Mouse (Mus musculus): ENCODE results near the gene Gas6. TPM values are rescaled to one million over a fixed set of nuclear protein-coding genes. Genes with fewer than 3 reads are reported as not detected.

Gene Gas6
- total RNA-seq, 2 experiments from 2014 or later = 115 to 126 TPM

- intact Hi-C loops (cut with DNase I) = no loop called here
- DNase-seq (ENCODE audit: low spot score in 2 of 2) = peak in 1 of 2 experiments; percentile 5
Observed at GRCm38 (mm10) chr8:13430412-13430811, 63.9 kb downstream of the Gas6 start.

- DNase-seq (ENCODE audit: low spot score in 2 of 2) = no peak
- intact Hi-C loops (cut with DNase I) = no loop called here
Observed at GRCm38 (mm10) chr8:13428156-13428555, 66.1 kb downstream of the Gas6 start.

DNA sequence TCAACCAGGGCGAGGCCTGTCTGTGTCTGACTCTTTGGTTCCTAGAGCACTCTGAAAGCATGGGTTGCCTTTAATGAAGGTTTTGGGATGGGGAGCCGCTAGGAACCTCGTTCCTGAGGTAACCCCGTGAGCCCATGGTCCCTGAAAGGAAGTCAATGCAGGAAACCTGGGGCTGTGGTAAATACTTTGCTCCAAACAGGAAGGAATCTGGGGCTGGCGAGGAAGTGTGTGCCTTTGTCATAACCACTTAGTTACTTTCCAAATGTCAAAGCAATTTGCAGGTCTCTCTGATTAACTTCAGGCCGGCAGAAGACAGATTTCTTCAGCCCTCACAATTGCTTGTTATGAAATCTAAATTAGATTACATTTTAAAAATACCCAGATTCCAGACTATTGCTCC, 66.9 kb downstream of the Gas6 start:
- intact Hi-C loops (cut with DNase I) = no loop called here
- DNase-seq (ENCODE audit: low spot score in 2 of 2) = no peak

- intact Hi-C loops (cut with DNase I) = no loop called here
Observed at GRCm38 (mm10) chr8:13420970-13421369, 73.3 kb downstream of the Gas6 start.

DNA sequence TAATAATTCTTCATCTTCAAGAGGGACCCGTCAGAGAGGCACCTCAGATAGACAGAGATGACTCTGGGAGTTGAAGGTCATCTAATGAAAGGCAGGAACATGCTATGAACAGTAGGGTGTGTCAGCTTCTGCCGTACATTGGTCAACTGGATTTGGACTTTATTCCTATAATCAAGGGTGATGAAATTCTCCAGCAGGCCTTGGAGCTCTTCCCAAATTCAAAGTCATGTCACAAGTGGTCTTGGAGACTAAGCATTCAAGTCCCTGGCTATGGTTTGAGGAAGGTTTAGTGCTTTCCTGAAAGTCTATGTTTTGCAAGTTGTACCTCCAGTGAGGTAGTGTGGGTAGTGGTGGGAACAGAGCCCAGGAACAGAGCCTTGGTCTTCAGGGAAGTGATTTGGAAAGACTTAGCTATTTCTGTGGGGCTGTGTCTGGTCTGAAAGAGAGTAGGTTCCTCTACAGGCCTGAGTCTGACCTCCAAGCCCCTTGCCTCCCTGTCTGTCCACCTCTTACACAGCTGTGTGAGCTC, 75.1 kb downstream of the Gas6 start:
- intact Hi-C loops (cut with DNase I) = no loop called here
- no peak for DNase-seq (ENCODE audit: low spot score in 2 of 2)

More at GRCm38 (mm10) chr8:13420970-13421369, 73.3 kb downstream of the Gas6 start:
- DNase-seq (ENCODE audit: low spot score in 2 of 2) = peak; percentile 26 to 52

DNA sequence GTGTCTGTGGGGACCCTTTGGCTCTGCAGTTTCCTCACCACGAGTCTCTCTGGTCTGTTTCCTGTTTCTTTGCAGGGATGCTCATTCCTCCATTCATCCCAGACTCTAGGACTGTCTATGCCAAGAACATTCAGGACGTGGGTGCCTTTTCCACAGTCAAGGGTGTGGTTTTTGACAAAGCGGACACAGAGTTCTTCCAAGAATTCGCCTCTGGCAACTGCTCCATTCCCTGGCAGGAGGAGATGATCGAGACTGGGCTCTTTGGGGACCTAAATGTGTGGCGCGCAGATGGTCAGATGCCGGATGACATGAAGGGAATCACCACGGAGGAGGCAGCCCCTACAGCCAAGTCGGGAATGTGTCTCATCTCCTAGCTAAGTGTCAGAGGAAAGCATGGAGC, 78.4 kb downstream of the Gas6 start:
- intact Hi-C loops (cut with DNase I) = no loop called here
- DNase-seq (ENCODE audit: low spot score in 2 of 2) = peak in 1 of 2 experiments; percentile 20

Other genes starting within 250 kb of the Gas6 start
- 1 to 10 TPM; 1.3 to 2.8 TPM for gene Adprhl1, start 240.3 kb downstream of the Gas6 start, total RNA-seq (2021)
- 10 to 100 TPM; 27.7 to 31.2 TPM for gene Dcun1d2, start 206.4 kb downstream of the Gas6 start, total RNA-seq (2021)
- gene Tmco3, start 206.3 kb downstream of the Gas6 start, total RNA-seq (2021) = 10 to 100 TPM; 46.9 to 53.1 TPM
- gene Tfdp1, start 155.7 kb downstream of the Gas6 start, total RNA-seq (2021) = 10 to 100 TPM; 59.4 to 65.9 TPM
- not detected for gene Atp4b, start 97.7 kb downstream of the Gas6 start, total RNA-seq (2021)
- not detected for gene Grk1, start 89.4 kb downstream of the Gas6 start, total RNA-seq (2021)
- gene Tmem255b, start 59.3 kb downstream of the Gas6 start, total RNA-seq (2021) = 1 to 10 TPM; 4.9 to 8.2 TPM
- not detected for gene 1700029H14Rik, start 68.0 kb upstream of the Gas6 start, total RNA-seq (2021)
- 10 to 100 TPM; 61.2 to 61.6 TPM for gene Rasa3, start 183.1 kb upstream of the Gas6 start, total RNA-seq (2021)
- 1 to 10 TPM in 1 of 2 experiments, under 1 TPM in 1; 0.79 to 1.7 TPM for gene Cfap97d2, start 211.4 kb upstream of the Gas6 start, total RNA-seq (2021)